Mouse (Mus musculus): ENCODE data around the gene Bcas3. TPM values are rescaled to one million over a fixed set of nuclear protein-coding genes. Genes with fewer than 3 reads are reported as not detected.
A peak's percentile ranks its signal among the peaks of the same experiment; 100 is the strongest.

Gene Bcas3
- polyA plus RNA-seq, 1 experiment from 2014 or later, result 26.9 TPM

GRCm38 (mm10) chr11:85804048-85804447 is 451.1 kb downstream of the Bcas3 start:
- Histone ChIP-seq H3K27ac (no peak overlapping the region), H3K4me3 (ENCODE audit: inconsistent target) (no peak overlapping the region), H3K79me2 (ENCODE audit: inconsistent target) (no peaks in the 10 kb centered on the region), H3K36me3 (ENCODE audit: inconsistent target) (no peaks in the 10 kb centered on the region)
- 90% methylated on average over 5 of the region's 5 CpGs for WGBS (ENCODE audit: missing documents)

DNA sequence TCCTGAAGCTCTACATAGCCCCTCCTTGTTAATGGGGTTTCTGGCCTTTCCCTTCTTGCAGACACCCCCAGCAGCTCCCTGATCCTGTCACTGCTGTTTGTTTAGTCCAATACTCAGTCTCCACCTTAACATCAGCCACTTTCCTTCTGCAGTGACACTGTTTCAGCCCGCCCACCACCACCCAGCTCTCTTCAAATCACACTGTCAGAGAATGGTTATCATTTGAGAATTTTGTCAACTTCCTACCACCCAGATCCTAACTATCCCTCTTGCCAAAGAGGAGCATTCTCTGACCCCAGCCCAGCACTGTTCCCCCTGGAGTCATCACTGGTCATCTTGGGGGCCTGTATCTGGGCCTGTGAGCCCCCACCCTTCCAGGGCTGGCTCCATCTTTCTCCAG is 452.8 kb downstream of the Bcas3 start:
- no peaks in the 10 kb centered on the region for H3K36me3 ChIP-seq (ENCODE audit: inconsistent target)
- WGBS (ENCODE audit: missing documents), result 91% methylated on average over 1 of the region's 1 CpGs
- no peak overlapping the region for H3K4me3 ChIP-seq (ENCODE audit: inconsistent target)
- no peaks in the 10 kb centered on the region for H3K79me2 ChIP-seq (ENCODE audit: inconsistent target)
- no peak overlapping the region for H3K27ac ChIP-seq

- no peak overlapping the region for H3K4me3 ChIP-seq (ENCODE audit: inconsistent target)
- no peaks in the 10 kb centered on the region for H3K79me2 ChIP-seq (ENCODE audit: inconsistent target)
- WGBS (ENCODE audit: missing documents), result 85% methylated on average over 11 of the region's 11 CpGs
- no peaks in the 10 kb centered on the region for H3K36me3 ChIP-seq (ENCODE audit: inconsistent target)
- H3K27ac ChIP-seq, result no peak overlapping the region
These were observed 454.4 kb downstream of the Bcas3 start for GRCm38 (mm10) chr11:85807353-85807752.

GRCm38 (mm10) chr11:85811229-85811628 is 458.3 kb downstream of the Bcas3 start:
- WGBS (ENCODE audit: missing documents), result 28% methylated on average over 4 of the region's 4 CpGs
- H3K79me2 ChIP-seq (ENCODE audit: inconsistent target), result no peaks in the 10 kb centered on the region
- H3K4me3 ChIP-seq (ENCODE audit: inconsistent target), result no peak overlapping the region
- no peaks in the 10 kb centered on the region for H3K36me3 ChIP-seq (ENCODE audit: inconsistent target)
- peak overlapping the region; percentile 82 for H3K27ac ChIP-seq

DNA sequence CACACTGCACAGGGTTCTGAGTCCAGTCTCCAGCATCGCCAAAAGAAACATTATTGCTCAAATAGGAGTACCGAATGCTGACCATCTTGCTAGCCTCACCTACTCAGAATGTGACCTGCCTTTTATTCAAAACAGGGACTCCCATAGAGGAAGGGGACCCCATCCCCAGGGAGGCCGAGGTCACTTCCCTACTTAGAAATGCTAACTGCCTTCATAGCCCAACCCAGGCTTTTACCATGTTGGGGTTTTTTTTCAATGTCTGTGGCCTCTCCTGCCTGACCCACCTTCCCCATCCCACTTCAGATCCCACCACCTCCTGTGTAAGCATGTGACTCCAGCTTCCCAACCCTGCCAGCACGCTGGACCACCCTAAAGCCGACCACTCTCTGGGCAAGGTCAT is 458.7 kb downstream of the Bcas3 start:
- Histone ChIP-seq H3K36me3 (ENCODE audit: inconsistent target) (no peaks in the 10 kb centered on the region), H3K27ac (peak overlapping the region; percentile 82), H3K79me2 (ENCODE audit: inconsistent target) (no peaks in the 10 kb centered on the region), H3K4me3 (ENCODE audit: inconsistent target) (no peak overlapping the region)
- 78% methylated on average over 5 of the region's 5 CpGs for WGBS (ENCODE audit: missing documents)

DNA sequence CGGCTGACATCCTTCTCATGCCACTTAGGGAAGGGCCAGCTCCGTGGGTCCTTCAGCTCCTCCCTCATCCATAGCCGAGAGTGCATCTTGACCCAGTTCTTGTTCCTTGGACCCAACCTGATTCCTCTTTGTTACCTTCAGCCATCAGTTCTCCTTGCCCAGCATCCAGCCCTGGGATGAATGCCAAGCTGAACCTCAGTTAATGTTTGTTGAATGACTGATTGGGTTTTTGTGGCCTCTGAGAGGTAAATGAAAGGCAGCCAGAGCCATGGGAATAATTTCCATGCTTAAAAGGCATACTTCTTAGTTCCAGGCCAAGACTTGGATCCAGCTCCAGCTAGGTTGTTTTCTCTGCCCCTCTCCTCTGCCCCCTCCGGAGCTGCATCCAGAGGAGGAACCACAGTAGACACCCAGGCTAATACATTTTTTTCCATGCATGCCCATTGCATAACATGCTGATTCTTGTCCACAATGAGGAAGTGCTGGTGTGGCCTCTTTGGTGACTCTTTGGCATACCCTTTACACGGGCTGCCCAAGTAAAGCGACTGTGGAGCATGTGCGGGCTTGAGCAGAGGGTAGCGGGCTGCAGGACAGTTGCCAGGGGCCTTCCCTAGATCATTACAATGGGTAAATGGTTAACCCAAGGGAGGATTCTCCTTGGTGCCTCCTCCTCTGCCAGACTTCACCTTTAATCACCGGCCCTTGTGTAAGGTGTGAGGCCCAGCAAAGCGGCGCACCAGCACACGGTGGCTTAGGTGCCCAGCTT is 459.4 kb downstream of the Bcas3 start:
- Histone ChIP-seq H3K27ac (peak overlapping the region; percentile 82), H3K79me2 (ENCODE audit: inconsistent target) (no peaks in the 10 kb centered on the region), H3K36me3 (ENCODE audit: inconsistent target) (no peaks in the 10 kb centered on the region), H3K4me3 (ENCODE audit: inconsistent target) (no peak overlapping the region)
- 58% methylated on average over 12 of the region's 12 CpGs for whole genome bisulfite sequencing (ENCODE audit: missing documents)

DNA sequence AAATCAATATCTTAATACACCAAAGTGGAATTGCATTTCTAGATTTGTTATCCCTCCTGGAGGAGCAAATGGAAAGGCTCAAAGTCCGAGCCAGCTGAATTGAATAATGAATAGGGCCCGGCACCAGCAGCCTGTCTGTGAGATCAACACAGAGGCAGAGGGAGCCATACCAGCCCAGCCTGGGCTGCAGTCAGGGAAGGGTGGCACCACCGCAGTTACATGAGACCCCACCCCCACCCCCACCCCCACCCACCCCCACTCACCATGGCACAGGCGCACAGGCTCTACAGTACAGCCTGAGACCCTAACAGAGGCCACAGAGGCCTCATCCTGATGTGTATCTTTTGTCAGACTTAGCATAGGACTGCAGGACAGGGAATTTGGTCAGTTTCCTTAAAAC is 461.7 kb downstream of the Bcas3 start:
- H3K4me3 ChIP-seq (ENCODE audit: inconsistent target), result no peak overlapping the region
- 100% methylated on average over 4 of the region's 4 CpGs for WGBS (ENCODE audit: missing documents)
- no peak overlapping the region for H3K27ac ChIP-seq
- no peaks in the 10 kb centered on the region for H3K36me3 ChIP-seq (ENCODE audit: inconsistent target)
- no peaks in the 10 kb centered on the region for H3K79me2 ChIP-seq (ENCODE audit: inconsistent target)

DNA sequence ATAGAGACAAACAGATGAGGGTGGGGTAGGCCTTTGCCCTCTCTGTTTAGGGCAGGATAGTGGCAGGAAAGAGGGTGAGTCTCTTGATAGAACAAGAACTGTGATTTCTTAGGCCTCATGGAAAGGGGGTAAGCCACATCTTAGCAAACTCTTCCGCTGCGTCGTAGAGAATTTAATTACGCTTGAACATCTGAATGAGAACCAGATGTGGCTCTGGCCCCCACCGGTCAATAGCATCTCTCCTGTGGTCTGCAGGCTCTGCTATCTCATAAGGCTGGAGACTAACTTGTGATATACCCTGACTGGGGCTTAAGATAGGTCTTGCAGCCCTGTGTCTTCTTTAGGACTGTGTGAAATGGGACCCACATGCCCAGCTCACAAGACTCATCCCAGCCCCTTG is 463.5 kb downstream of the Bcas3 start:
- Histone ChIP-seq H3K79me2 (ENCODE audit: inconsistent target) (no peaks in the 10 kb centered on the region), H3K4me3 (ENCODE audit: inconsistent target) (no peak overlapping the region), H3K36me3 (ENCODE audit: inconsistent target) (no peaks in the 10 kb centered on the region), H3K27ac (no peak overlapping the region)
- 95% methylated on average over 5 of the region's 5 CpGs for WGBS (ENCODE audit: missing documents)

DNA sequence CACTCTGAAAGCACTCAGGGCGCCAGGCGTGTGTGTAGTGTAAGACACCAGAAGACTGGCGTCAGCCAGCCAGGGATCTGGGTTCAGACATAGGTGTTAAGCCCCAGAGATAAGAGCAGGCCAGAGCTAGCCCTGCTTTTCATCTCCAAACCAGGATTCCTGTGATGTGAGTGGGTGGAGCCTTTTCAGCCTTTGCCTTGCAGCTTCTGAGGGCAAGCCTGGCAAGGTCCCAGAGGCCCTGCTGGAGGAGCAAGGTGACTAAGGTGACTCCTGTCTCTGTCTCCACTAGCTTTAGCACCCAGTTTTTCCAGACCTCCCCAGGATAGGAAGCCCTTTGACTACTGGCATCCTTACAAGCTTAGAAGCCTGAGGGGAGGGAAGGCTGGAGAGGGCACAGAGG is 465.4 kb downstream of the Bcas3 start:
- H3K4me3 ChIP-seq (ENCODE audit: inconsistent target), result no peak overlapping the region
- 98% methylated on average over 3 of the region's 3 CpGs for WGBS (ENCODE audit: missing documents)
- H3K36me3 ChIP-seq (ENCODE audit: inconsistent target), result no peaks in the 10 kb centered on the region
- H3K79me2 ChIP-seq (ENCODE audit: inconsistent target), result no peaks in the 10 kb centered on the region
- no peak overlapping the region for H3K27ac ChIP-seq

DNA sequence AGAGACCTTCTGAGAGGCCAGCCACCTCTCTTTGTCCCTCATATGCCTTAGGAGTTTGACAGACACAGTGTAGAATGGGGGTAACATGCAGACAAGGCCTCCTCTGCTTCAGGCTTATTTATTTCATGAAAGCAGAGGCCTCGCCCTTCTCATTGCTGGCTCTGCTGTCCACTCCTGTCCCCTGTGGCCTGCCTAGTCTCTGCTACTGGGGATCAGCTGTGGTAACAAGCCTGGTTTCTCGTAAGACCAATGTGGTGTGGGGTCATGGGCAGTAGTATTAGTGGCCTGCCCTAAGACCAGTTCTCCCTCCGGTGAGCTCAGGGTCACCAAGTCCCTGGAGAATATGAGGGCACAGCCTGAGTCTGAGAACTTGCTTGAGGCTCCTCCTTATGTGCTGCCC is 468.0 kb downstream of the Bcas3 start:
- 93% methylated on average over 3 of the region's 3 CpGs for WGBS (ENCODE audit: missing documents)
- H3K27ac ChIP-seq, result no peak overlapping the region
- H3K79me2 ChIP-seq (ENCODE audit: inconsistent target), result no peaks in the 10 kb centered on the region
- no peaks in the 10 kb centered on the region for H3K36me3 ChIP-seq (ENCODE audit: inconsistent target)
- H3K4me3 ChIP-seq (ENCODE audit: inconsistent target), result no peak overlapping the region

- no peak overlapping the region for H3K4me3 ChIP-seq (ENCODE audit: inconsistent target)
- H3K79me2 ChIP-seq (ENCODE audit: inconsistent target), result no peaks in the 10 kb centered on the region
- 88% methylated on average over 9 of the region's 9 CpGs for WGBS (ENCODE audit: missing documents)
- H3K27ac ChIP-seq, result no peak overlapping the region
- H3K36me3 ChIP-seq (ENCODE audit: inconsistent target), result no peaks in the 10 kb centered on the region
These were observed 468.7 kb downstream of the Bcas3 start for GRCm38 (mm10) chr11:85821659-85822058.

- Histone ChIP-seq H3K79me2 (ENCODE audit: inconsistent target) (no peaks in the 10 kb centered on the region), H3K4me3 (ENCODE audit: inconsistent target) (no peak overlapping the region), H3K36me3 (ENCODE audit: inconsistent target) (no peaks in the 10 kb centered on the region), H3K27ac (no peak overlapping the region)
- 25% methylated on average over 6 of the region's 6 CpGs for WGBS (ENCODE audit: missing documents)
These were observed 470.2 kb downstream of the Bcas3 start for GRCm38 (mm10) chr11:85823181-85823580.

DNA sequence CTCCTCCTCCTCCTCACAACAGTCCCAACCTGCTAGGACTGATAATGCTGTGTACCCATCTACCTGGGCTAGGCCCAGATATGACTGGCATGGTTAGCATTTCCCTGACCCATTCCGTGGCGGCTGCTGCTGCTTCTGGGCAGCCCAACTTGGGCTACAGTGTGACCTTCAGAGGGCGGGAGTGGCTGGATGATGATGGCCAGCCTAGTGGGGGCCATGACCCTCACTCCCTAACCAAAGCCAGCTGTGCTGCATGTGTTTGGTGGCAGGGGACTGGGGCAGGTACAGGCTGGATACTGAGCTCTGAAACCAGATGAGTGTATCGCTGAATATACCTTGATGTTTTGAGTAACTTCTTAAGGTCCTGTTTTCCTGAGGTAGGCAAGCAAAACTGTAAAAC is 470.8 kb downstream of the Bcas3 start:
- Histone ChIP-seq H3K4me3 (ENCODE audit: inconsistent target) (no peak overlapping the region), H3K36me3 (ENCODE audit: inconsistent target) (no peaks in the 10 kb centered on the region), H3K79me2 (ENCODE audit: inconsistent target) (no peaks in the 10 kb centered on the region), H3K27ac (no peak overlapping the region)
- 96% methylated on average over 4 of the region's 4 CpGs for WGBS (ENCODE audit: missing documents)

- Histone ChIP-seq H3K27ac (no peak overlapping the region), H3K4me3 (ENCODE audit: inconsistent target) (no peak overlapping the region), H3K79me2 (ENCODE audit: inconsistent target) (no peaks in the 10 kb centered on the region), H3K36me3 (ENCODE audit: inconsistent target) (no peaks in the 10 kb centered on the region)
- WGBS (ENCODE audit: missing documents), result 88% methylated on average over 10 of the region's 10 CpGs
These were observed 472.1 kb downstream of the Bcas3 start for GRCm38 (mm10) chr11:85825031-85825430.

DNA sequence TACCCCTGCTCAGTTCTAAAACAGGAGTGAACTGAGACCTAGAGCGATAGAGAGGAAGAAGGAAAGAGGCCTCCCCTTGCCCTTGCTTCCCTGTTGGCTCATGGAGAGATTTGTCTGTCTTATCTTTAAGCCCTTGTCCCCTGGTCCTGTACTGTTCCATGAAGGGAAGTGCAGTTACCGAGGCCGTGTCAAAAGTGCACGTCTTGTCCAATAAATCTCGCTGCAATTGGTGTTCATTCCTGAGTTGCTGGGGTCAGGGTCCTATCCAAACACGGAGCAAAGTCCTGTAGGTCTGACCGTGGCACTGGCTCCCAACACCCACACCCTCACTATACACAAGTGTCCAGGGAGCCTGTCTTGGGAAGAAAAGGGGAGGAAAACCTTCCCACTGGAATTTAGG is 472.9 kb downstream of the Bcas3 start:
- 96% methylated on average over 7 of the region's 7 CpGs for WGBS (ENCODE audit: missing documents)
- H3K79me2 ChIP-seq (ENCODE audit: inconsistent target), result no peaks in the 10 kb centered on the region
- no peaks in the 10 kb centered on the region for H3K36me3 ChIP-seq (ENCODE audit: inconsistent target)
- no peak overlapping the region for H3K4me3 ChIP-seq (ENCODE audit: inconsistent target)
- no peak overlapping the region for H3K27ac ChIP-seq

- Histone ChIP-seq H3K27ac (no peak overlapping the region), H3K4me3 (ENCODE audit: inconsistent target) (no peak overlapping the region), H3K79me2 (ENCODE audit: inconsistent target) (no peaks in the 10 kb centered on the region), H3K36me3 (ENCODE audit: inconsistent target) (no peaks in the 10 kb centered on the region)
- WGBS (ENCODE audit: missing documents), result 76% methylated on average over 8 of the region's 9 CpGs
These were observed 474.4 kb downstream of the Bcas3 start for GRCm38 (mm10) chr11:85827342-85827741.

Measured in macrophage (primary cell).